Mouse (Mus musculus) bone marrow macrophage, adult 2 months (primary cell): Measurements from ENCODE around the gene Cd63.

Experiments used
- CTCF ChIP-seq: IDR thresholded peaks from 2 replicates; pipeline ENCODE4 v1.5.1; 2012; ENCODE audit warnings: low read depth, mild to moderate bottlenecking, low read length, moderate library complexity
- POLR2A ChIP-seq: IDR thresholded peaks from 2 replicates; pipeline ENCODE4 v1.6.1; 2012; ENCODE audit warnings: mild to moderate bottlenecking, low read depth, low read length, borderline replicate concordance

- TF ChIP-seq CTCF: no peak
- TF ChIP-seq POLR2A: no peak
These were observed 16.6 kb downstream of the Cd63 start for GRCm38 (mm10) chr10:128917400-128917799.
